Mouse (Mus musculus) olfactory bulb, adult 2 months (tissue): ENCODE measurements around the gene Med31.

Experiments
- CTCF ChIP-seq: fragments of 200-500 bp; IDR thresholded peaks from 2 replicates; pipeline ENCODE4 v1.5.1; 2012; ENCODE audit warnings: low read depth, mild to moderate bottlenecking, low read length, moderate library complexity; ENCODE audit not compliant: insufficient read depth
- POLR2A ChIP-seq: fragments of 200-500 bp; IDR thresholded peaks from 2 replicates; pipeline ENCODE4 v1.6.1; 2012; ENCODE audit warnings: mild to moderate bottlenecking, low read depth, low read length, moderate library complexity; ENCODE audit not compliant: insufficient read depth

- TF ChIP-seq POLR2A (no peak), CTCF (no peak)
These were observed 31.1 kb downstream of the Med31 start for GRCm38 (mm10) chr11:72184252-72184651.
